Mouse (Mus musculus) macrophage (primary cell): Measurements from ENCODE around the gene Lce1h. TPM values are rescaled to one million over a fixed set of nuclear protein-coding genes. Genes with fewer than 3 reads are reported as not detected.

Experiments used
- H3K27ac ChIP-seq: fragments of 350-480 bp; formaldehyde crosslinking; 2 replicates; pipeline ENCODE4 v1.9.0; 2021
- H3K36me3 ChIP-seq: fragments of 350-480 bp; formaldehyde crosslinking; 2 replicates; pipeline ENCODE4 v1.9.0; 2021; ENCODE audit errors: inconsistent target
- H3K4me3 ChIP-seq: fragments of 350-480 bp; formaldehyde crosslinking; 2 replicates; pipeline ENCODE4 v1.9.0; 2021; ENCODE audit errors: inconsistent target
- H3K79me2 ChIP-seq: fragments of 350-480 bp; formaldehyde crosslinking; 2 replicates; pipeline ENCODE4 v1.9.0; 2021; ENCODE audit errors: inconsistent target
- WGBS: methylation state at CpG from one replicate; pipeline ENCODE4 v1.1.7; 2026; ENCODE audit warnings: inconsistent platforms; ENCODE audit not compliant: missing documents; 5-methylcytosine and 5-hydroxymethylcytosine counted together
- polyA plus RNA-seq: library from polyadenylated mRNA; stranded (reverse); fragments of 250-400 nt; gene quantifications from 3 replicates; pipeline ENCODE4 v1.2.4, GENCODE M21; 2018; ENCODE audit warnings: inconsistent platforms
- total RNA-seq, 78 experiments: library from RNA; depleted of rRNA; stranded (reverse); fragments of 250-400 nt; gene quantifications; 1 replicate in 9 of 78; 2 replicates in 24 of 78; 3 replicates in 43 of 78; 4 replicates in 2 of 78; pipeline ENCODE4 v1.2.4; 2018; ENCODE audit warnings: inconsistent platforms in 56 of 78

Gene Lce1h
- total RNA-seq (2018; cell fraction: chromatin; rRNA removed) = not detected
- total RNA-seq (2018; cell fraction: cytosol; rRNA removed) = not detected
- total RNA-seq (2018; cell fraction: nucleus; rRNA removed) = not detected
- not detected in 3 replicates for polyA plus RNA-seq

- H3K36me3 ChIP-seq = no peaks in the 10 kb centered on the region
- no peaks in the 10 kb centered on the region for H3K79me2 ChIP-seq
- no peak within 1 kb of the TSS for H3K4me3 ChIP-seq
- 100% methylated on average over 1 of the region's 1 CpGs for WGBS
- H3K27ac ChIP-seq = no peak within 1 kb of the TSS
Measured at GRCm38 (mm10) chr3:92764965-92765364, at the start of gene Lce1h. Gene Lce1h (minus strand): TSS chr3:92765065.

GRCm38 (mm10) chr3:92807791-92808190 lies 42.9 kb upstream of the Lce1h start, which contains the start of gene Lce1k:
Gene Lce1k (minus strand): TSS chr3:92807891.
- no peaks in the 10 kb centered on the region for H3K36me3 ChIP-seq
- H3K27ac ChIP-seq = no peak within 1 kb of the TSS
- no peaks in the 10 kb centered on the region for H3K79me2 ChIP-seq
- no peak within 1 kb of the TSS for H3K4me3 ChIP-seq

GRCm38 (mm10) chr3:92790414-92790813 lies 25.5 kb upstream of the Lce1h start, which contains the start of gene Lce1j:
Gene Lce1j (minus strand): TSS chr3:92790514.
- Histone ChIP-seq H3K79me2 (no peaks in the 10 kb centered on the region), H3K27ac (no peak within 1 kb of the TSS), H3K36me3 (no peaks in the 10 kb centered on the region), H3K4me3 (no peak within 1 kb of the TSS)
- 79% methylated on average over 1 of the region's 1 CpGs for WGBS

GRCm38 (mm10) chr3:92778799-92779198 lies 13.9 kb upstream of the Lce1h start, which contains the start of gene Lce1i:
Gene Lce1i (minus strand): TSS chr3:92778899.
- Histone ChIP-seq H3K4me3 (no peak within 1 kb of the TSS), H3K27ac (no peak within 1 kb of the TSS), H3K36me3 (no peaks in the 10 kb centered on the region), H3K79me2 (no peaks in the 10 kb centered on the region)
- WGBS = 63% methylated on average over 1 of the region's 1 CpGs

- H3K79me2 ChIP-seq = no peaks in the 10 kb centered on the region
- H3K36me3 ChIP-seq = no peaks in the 10 kb centered on the region
- WGBS = 33% methylated on average over 2 of the region's 3 CpGs
- H3K4me3 ChIP-seq = no peak overlapping the region
- H3K27ac ChIP-seq = no peak overlapping the region
Measured at GRCm38 (mm10) chr3:92771573-92771972, 6.7 kb upstream of the Lce1h start.

GRCm38 (mm10) chr3:92753197-92753596 lies 11.7 kb downstream of the Lce1h start:
- H3K36me3 ChIP-seq = no peaks in the 10 kb centered on the region
- H3K79me2 ChIP-seq = no peaks in the 10 kb centered on the region
- H3K4me3 ChIP-seq = no peak overlapping the region
- no peak overlapping the region for H3K27ac ChIP-seq
- WGBS = 53% methylated on average over 3 of the region's 3 CpGs

- 80% methylated on average over 1 of the region's 1 CpGs for WGBS
- Histone ChIP-seq H3K4me3 (no peak within 1 kb of the TSS), H3K36me3 (no peaks in the 10 kb centered on the region), H3K79me2 (no peaks in the 10 kb centered on the region), H3K27ac (no peak within 1 kb of the TSS)
Measured at GRCm38 (mm10) chr3:92752238-92752637, 12.6 kb downstream of the Lce1h start, which contains the start of gene Lce1g. Gene Lce1g (minus strand): TSS chr3:92752338.

- H3K79me2 ChIP-seq = no peaks in the 10 kb centered on the region
- H3K4me3 ChIP-seq = no peak within 1 kb of the TSS
- 60% methylated on average over 1 of the region's 1 CpGs for WGBS
- H3K36me3 ChIP-seq = no peaks in the 10 kb centered on the region
- no peak within 1 kb of the TSS for H3K27ac ChIP-seq
Measured at GRCm38 (mm10) chr3:92738996-92739395, 25.9 kb downstream of the Lce1h start, which contains the start of gene Gm38119. Gene Gm38119 (minus strand): TSS chr3:92739096.

GRCm38 (mm10) chr3:92722631-92723030 lies 42.2 kb downstream of the Lce1h start:
- H3K36me3 ChIP-seq = no peaks in the 10 kb centered on the region
- no peaks in the 10 kb centered on the region for H3K79me2 ChIP-seq
- WGBS = 87% methylated on average over 5 of the region's 5 CpGs
- H3K27ac ChIP-seq = no peak overlapping the region
- no peak overlapping the region for H3K4me3 ChIP-seq

- 85% methylated on average over 3 of the region's 3 CpGs for WGBS
- Histone ChIP-seq H3K27ac (no peak within 1 kb of the TSS), H3K36me3 (no peaks in the 10 kb centered on the region), H3K79me2 (no peaks in the 10 kb centered on the region), H3K4me3 (no peak within 1 kb of the TSS)
Measured at GRCm38 (mm10) chr3:92720250-92720649, 44.6 kb downstream of the Lce1h start, which contains the start of gene Lce1f. Gene Lce1f (minus strand): TSS chr3:92720350.

GRCm38 (mm10) chr3:92715122-92715521 lies 49.7 kb downstream of the Lce1h start:
- H3K4me3 ChIP-seq = no peak overlapping the region
- H3K36me3 ChIP-seq = no peaks in the 10 kb centered on the region
- H3K27ac ChIP-seq = no peak overlapping the region
- H3K79me2 ChIP-seq = no peaks in the 10 kb centered on the region

Other genes starting within 250 kb of the Lce1h start
- gene 2310046K23Rik, start 230.6 kb downstream of the Lce1h start, polyA plus RNA-seq = not detected in 3 replicates
- gene Ivl, start 191.3 kb downstream of the Lce1h start, polyA plus RNA-seq = not detected in 3 replicates
- not detected in 3 replicates for gene Smcp, start 176.1 kb downstream of the Lce1h start, polyA plus RNA-seq
- not detected in 3 replicates for gene 2210017I01Rik, start 157.6 kb downstream of the Lce1h start, polyA plus RNA-seq
- gene Lce6a, start 143.4 kb downstream of the Lce1h start, polyA plus RNA-seq = not detected in 3 replicates
- gene Lce1a1, start 116.8 kb downstream of the Lce1h start, polyA plus RNA-seq = not detected in 3 replicates
- not detected in 3 replicates for gene Lce1b, start 108.1 kb downstream of the Lce1h start, polyA plus RNA-seq
- gene Lce1a2, start 94.8 kb downstream of the Lce1h start, polyA plus RNA-seq = not detected in 3 replicates
- gene Lce1c, start 85.8 kb downstream of the Lce1h start, polyA plus RNA-seq = not detected in 3 replicates
- not detected in 3 replicates for gene Lce1d, start 77.9 kb downstream of the Lce1h start, polyA plus RNA-seq
- gene Lce1e, start 56.0 kb downstream of the Lce1h start, polyA plus RNA-seq = not detected in 3 replicates
- not detected in 3 replicates for gene Lce1f, start 44.7 kb downstream of the Lce1h start, polyA plus RNA-seq
- gene Gm38119, start 26.0 kb downstream of the Lce1h start, polyA plus RNA-seq = not detected in 3 replicates
- gene Lce1g, start 12.7 kb downstream of the Lce1h start, polyA plus RNA-seq = not detected in 3 replicates
- not detected in 3 replicates for gene Lce1i, start 13.8 kb upstream of the Lce1h start, polyA plus RNA-seq
- gene Lce1j, start 25.4 kb upstream of the Lce1h start, polyA plus RNA-seq = not detected in 3 replicates
- not detected in 3 replicates for gene Lce1k, start 42.8 kb upstream of the Lce1h start, polyA plus RNA-seq
- not detected in 3 replicates for gene Kprp, start 62.2 kb upstream of the Lce1h start, polyA plus RNA-seq
- not detected in 3 replicates for gene Lce1l, start 86.2 kb upstream of the Lce1h start, polyA plus RNA-seq
- gene 2310050C09Rik, start 105.2 kb upstream of the Lce1h start, polyA plus RNA-seq = not detected in 3 replicates
- gene Lce3a, start 161.2 kb upstream of the Lce1h start, polyA plus RNA-seq = not detected in 3 replicates
- gene Lce3b, start 167.9 kb upstream of the Lce1h start, polyA plus RNA-seq = not detected in 3 replicates
- not detected in 3 replicates for gene Lce3c, start 179.4 kb upstream of the Lce1h start, polyA plus RNA-seq
- gene Lce3d, start 192.3 kb upstream of the Lce1h start, polyA plus RNA-seq = not detected in 3 replicates
- gene Lce3e, start 202.0 kb upstream of the Lce1h start, polyA plus RNA-seq = not detected in 3 replicates
- not detected in 3 replicates for gene Lce3f, start 227.2 kb upstream of the Lce1h start, polyA plus RNA-seq